Mouse (Mus musculus): ENCODE data around the gene Erbin.

Gene Erbin

GRCm38 (mm10) chr13:103841287-103842201, 78.8 kb downstream of the Erbin start:
- in situ Hi-C loops (cut with MboI; ENCODE audit: low pct_unique_long_range_greater_than_20kb in 1 of 2, low sequenced_read_pairs in 2 of 2, unreplicated experiment in 1 of 2) = no loop called here

GRCm38 (mm10) chr13:103838619-103839018, 81.7 kb downstream of the Erbin start:
- in situ Hi-C loops (cut with MboI; ENCODE audit: low pct_unique_long_range_greater_than_20kb in 1 of 2, low sequenced_read_pairs in 2 of 2, unreplicated experiment in 1 of 2) = no loop called here

DNA sequence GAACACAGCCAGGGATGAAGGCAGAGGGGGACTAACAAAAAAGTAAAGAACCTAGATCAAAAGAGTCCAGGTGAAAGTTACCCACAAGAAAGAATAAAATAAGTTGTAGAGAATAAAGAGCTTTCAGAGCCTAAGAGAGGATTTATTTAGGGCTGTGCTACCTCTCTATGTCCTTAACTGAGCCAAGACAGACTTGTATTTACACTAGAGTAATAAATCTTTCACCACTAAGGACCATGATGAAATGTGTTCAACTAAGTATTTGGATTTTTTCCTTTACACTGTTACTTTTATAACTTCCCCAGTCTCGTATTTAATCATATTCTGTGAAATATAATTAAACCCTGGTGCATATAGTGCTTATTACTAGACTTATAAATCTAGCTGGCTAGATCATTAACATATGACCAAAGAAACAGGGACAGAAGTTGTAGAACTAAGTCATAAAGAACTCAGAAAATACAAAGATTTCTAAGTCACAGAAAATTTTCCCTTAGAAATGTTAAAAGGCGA, 90.6 kb downstream of the Erbin start:
- in situ Hi-C loops (cut with MboI; ENCODE audit: low pct_unique_long_range_greater_than_20kb in 1 of 2, low sequenced_read_pairs in 2 of 2, unreplicated experiment in 1 of 2) = no loop called here

DNA sequence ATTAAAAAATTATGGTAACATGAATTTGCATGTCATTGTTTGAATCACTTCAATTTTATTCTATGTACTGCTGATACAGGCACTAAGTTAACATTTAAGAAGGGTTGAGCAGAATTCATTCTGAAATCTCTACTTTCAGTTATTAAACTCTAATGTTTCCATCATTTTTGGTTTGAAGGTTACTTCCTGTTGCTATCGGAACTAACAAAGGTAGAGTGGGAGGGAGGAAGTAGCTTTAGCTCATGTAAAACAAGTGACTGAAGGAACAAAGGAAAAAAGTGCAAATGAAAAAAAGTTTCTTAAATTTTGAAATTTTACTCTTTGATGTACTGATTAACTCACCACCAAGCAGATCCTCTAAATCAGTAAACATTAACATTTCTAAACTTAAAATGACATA, 98.0 kb downstream of the Erbin start:
- in situ Hi-C loops (cut with MboI; ENCODE audit: low pct_unique_long_range_greater_than_20kb in 1 of 2, low sequenced_read_pairs in 2 of 2, unreplicated experiment in 1 of 2) = no loop called here

GRCm38 (mm10) chr13:103819377-103819776, 100.9 kb downstream of the Erbin start:
- in situ Hi-C loops (cut with MboI; ENCODE audit: low pct_unique_long_range_greater_than_20kb in 1 of 2, low sequenced_read_pairs in 2 of 2, unreplicated experiment in 1 of 2) = no loop called here

DNA sequence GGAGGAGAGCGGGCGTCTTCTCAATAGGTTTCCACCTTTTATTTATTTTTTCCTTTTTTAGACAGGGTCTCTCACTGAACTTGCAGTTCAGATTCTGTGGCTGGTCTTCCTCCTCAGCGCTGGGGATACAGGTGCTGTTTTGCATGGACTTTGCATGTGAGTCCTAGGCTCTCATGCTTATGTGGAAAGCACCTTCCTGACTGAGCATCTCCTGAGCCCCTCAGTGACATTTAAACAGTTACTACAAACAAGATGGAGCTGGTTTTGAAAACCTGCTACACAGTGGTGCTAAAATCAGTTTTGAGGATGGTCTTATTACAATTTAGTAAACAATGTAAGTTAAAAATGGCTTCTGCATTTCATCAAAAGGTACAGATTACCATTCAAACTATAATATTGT, 102.4 kb downstream of the Erbin start:
- in situ Hi-C loops (cut with MboI; ENCODE audit: low pct_unique_long_range_greater_than_20kb in 1 of 2, low sequenced_read_pairs in 2 of 2, unreplicated experiment in 1 of 2) = no loop called here

GRCm38 (mm10) chr13:103807464-103807863, 112.8 kb downstream of the Erbin start:
- in situ Hi-C loops (cut with MboI; ENCODE audit: low pct_unique_long_range_greater_than_20kb in 1 of 2, low sequenced_read_pairs in 2 of 2, unreplicated experiment in 1 of 2) = no loop called here

- in situ Hi-C loops (cut with MboI; ENCODE audit: low pct_unique_long_range_greater_than_20kb in 1 of 2, low sequenced_read_pairs in 2 of 2, unreplicated experiment in 1 of 2) = no loop called here
Measured at GRCm38 (mm10) chr13:103806210-103806851, 114.0 kb downstream of the Erbin start.

- in situ Hi-C loops (cut with MboI; ENCODE audit: low pct_unique_long_range_greater_than_20kb in 1 of 2, low sequenced_read_pairs in 2 of 2, unreplicated experiment in 1 of 2) = no loop called here
Measured at GRCm38 (mm10) chr13:103803721-103804120, 116.6 kb downstream of the Erbin start.

- in situ Hi-C loops (cut with MboI; ENCODE audit: low pct_unique_long_range_greater_than_20kb in 1 of 2, low sequenced_read_pairs in 2 of 2, unreplicated experiment in 1 of 2) = no loop called here
Measured at GRCm38 (mm10) chr13:103801021-103801420, 119.3 kb downstream of the Erbin start.

- in situ Hi-C loops (cut with MboI; ENCODE audit: low pct_unique_long_range_greater_than_20kb in 1 of 2, low sequenced_read_pairs in 2 of 2, unreplicated experiment in 1 of 2) = no loop called here
Measured at GRCm38 (mm10) chr13:103794688-103795543, 125.4 kb downstream of the Erbin start.

DNA sequence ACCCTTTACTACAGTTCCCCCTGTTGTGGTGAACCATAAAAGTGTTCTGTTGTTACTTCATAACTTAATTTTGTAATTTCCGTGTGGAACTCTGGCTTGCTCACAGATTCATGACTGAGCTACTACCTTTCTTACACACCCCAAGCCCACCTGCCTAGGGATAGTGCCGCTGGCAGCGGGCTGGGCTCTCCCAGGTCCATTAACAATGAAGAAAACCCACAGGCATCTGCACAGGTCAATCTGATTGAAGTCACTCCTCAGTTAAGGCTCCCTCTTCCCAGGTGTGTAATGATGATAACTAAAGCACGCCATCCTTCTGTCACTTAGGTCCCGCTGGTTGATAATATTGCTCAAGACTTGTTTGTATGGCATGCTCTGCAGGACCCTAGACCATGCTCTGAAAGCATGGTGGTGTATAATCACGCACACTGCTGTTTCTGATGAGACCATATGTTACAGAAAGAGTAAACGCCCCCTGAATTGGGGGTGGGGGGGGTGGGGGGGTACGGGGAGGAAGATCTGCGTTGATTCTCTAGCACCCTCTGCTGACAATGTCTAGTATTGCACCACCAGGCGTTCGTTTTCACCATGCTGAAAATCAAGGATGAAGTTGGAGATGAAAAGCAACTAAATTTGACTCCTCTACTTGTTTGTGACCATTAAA, 140.3 kb downstream of the Erbin start:
- in situ Hi-C loops (cut with MboI; ENCODE audit: low pct_unique_long_range_greater_than_20kb in 1 of 2, low sequenced_read_pairs in 2 of 2, unreplicated experiment in 1 of 2) = no loop called here

DNA sequence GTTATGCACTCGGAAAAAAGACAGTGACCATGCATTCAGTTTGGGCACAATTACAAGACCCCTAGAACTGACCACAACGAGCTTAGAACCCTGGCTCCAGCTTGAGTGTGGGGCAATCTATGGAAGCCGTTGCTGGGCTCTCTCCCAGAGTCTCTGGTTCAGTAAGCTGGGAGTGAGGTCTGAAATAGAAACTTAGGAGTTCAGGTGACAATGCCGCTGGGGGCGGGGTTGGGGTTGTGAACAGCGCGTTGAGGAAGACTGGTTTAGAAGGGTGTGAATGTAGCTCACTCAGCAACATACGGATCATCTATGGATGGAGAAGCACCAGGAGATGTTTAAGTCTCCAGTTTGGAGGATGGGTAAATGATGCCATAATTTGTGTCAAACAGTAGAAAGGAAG, 143.2 kb downstream of the Erbin start:
- in situ Hi-C loops (cut with MboI; ENCODE audit: low pct_unique_long_range_greater_than_20kb in 1 of 2, low sequenced_read_pairs in 2 of 2, unreplicated experiment in 1 of 2) = no loop called here

DNA sequence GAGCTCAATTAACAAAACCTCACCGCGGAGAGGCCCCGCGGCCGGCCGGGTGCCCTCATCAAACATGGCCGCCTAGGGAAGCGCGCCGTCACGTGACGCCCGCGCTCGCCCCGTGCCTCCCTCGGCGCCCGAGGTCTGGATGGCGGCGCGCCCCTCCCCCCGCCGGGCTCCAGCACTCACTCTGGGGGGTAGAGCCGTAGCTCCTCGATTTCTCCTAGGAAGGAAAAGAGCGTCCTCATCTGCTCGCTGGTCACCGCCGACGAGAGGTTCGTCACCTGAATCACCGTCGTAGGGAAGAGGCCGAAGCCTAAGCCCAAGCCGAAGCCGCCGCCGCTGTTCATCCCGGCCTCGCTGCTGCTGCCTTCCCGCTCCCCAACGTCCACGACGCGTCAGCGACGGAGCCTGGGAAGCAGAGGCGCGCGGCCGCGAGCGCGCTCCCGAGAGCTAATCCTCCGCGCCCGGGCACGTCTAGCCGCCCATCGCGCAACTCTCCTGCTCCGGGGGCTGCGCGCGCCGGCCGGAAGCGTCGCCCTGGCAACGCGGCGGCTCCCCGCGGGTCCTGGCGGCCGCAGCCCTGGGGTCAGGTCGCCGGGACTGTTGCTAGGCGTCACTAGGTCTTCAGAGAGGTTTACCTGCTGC, 146.1 kb downstream of the Erbin start, which contains the start of gene Srek1:
TSS of gene Srek1 (minus strand) at position 490 of the 639 bp plus-strand sequence.
- in situ Hi-C loops (cut with MboI; ENCODE audit: low pct_unique_long_range_greater_than_20kb in 1 of 2, low sequenced_read_pairs in 2 of 2, unreplicated experiment in 1 of 2) = no loop called here

- in situ Hi-C loops (cut with MboI; ENCODE audit: low pct_unique_long_range_greater_than_20kb in 1 of 2, low sequenced_read_pairs in 2 of 2, unreplicated experiment in 1 of 2) = no loop called here
Measured at GRCm38 (mm10) chr13:103773407-103774118, 146.8 kb downstream of the Erbin start.

DNA sequence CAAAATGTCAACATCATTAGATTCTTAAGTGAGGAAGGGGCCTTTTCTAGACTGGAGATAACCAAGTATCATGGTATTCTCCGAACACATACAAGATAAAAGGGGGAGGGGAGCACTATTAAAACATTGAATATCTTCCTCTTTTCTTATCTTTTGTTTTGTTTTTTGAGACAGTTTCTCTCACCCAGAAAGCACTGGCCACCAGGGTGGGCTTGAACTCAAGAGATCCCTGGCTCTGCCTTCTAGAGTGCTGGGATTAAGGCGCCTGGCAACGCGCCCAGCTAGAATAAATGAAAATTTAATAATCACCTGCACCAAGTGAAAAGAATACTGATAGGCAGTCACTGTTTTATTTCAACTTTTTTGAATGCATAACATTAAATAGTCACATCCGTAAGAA, 147.4 kb downstream of the Erbin start:
- in situ Hi-C loops (cut with MboI; ENCODE audit: low pct_unique_long_range_greater_than_20kb in 1 of 2, low sequenced_read_pairs in 2 of 2, unreplicated experiment in 1 of 2) = no loop called here

GRCm38 (mm10) chr13:103770821-103771220, 149.5 kb downstream of the Erbin start:
- in situ Hi-C loops (cut with MboI; ENCODE audit: low pct_unique_long_range_greater_than_20kb in 1 of 2, low sequenced_read_pairs in 2 of 2, unreplicated experiment in 1 of 2) = no loop called here
